Mouse (Mus musculus) ES-Bruce4 (cell line): ENCODE measurements around the gene Wars2. TPM values are rescaled to one million over a fixed set of nuclear protein-coding genes. Genes with fewer than 3 reads are reported as not detected.

Experiments used
- H3K27ac ChIP-seq: 2 replicates; pipeline ENCODE4 v1.5.1; 2012; ENCODE audit warnings: low read length, inconsistent platforms; ENCODE audit not compliant: insufficient read depth
- H3K27me3 ChIP-seq: 2 replicates; pipeline ENCODE4 v1.6.1; 2012; ENCODE audit warnings: mild to moderate bottlenecking, low read length, inconsistent platforms; ENCODE audit not compliant: control insufficient read depth, poor library complexity, insufficient read depth, severe bottlenecking
- H3K36me3 ChIP-seq: 2 replicates; pipeline ENCODE4 v1.6.1; 2012; ENCODE audit warnings: inconsistent platforms, mild to moderate bottlenecking, low read length, moderate library complexity; ENCODE audit not compliant: control insufficient read depth, poor library complexity, insufficient read depth, severe bottlenecking
- H3K4me1 ChIP-seq: one replicate; pipeline ENCODE4 v1.8.1; 2011; ENCODE audit warnings: low read length; ENCODE audit not compliant: control insufficient read depth, insufficient read depth
- H3K4me3 ChIP-seq: 2 replicates; pipeline ENCODE4 v1.5.1; 2011; ENCODE audit warnings: low read depth, mild to moderate bottlenecking, low read length
- H3K9ac ChIP-seq: 2 replicates; pipeline ENCODE4 v1.6.1; 2012; ENCODE audit warnings: low read depth, mild to moderate bottlenecking, inconsistent platforms; ENCODE audit not compliant: poor library complexity, severe bottlenecking
- H3K9me3 ChIP-seq: replicated peaks from 2 replicates; pipeline ENCODE4 v1.6.1; 2012; ENCODE audit warnings: mild to moderate bottlenecking, low read length, inconsistent platforms; ENCODE audit not compliant: control insufficient read depth, poor library complexity, insufficient read depth, severe bottlenecking
- CTCF ChIP-seq: IDR thresholded peaks from one replicate; pipeline ENCODE4 v1.8.1; 2011; ENCODE audit warnings: low read depth, low read length
- EP300 ChIP-seq: IDR thresholded peaks from 2 replicates; pipeline ENCODE4 v1.6.1; 2011; ENCODE audit warnings: low read depth, low read length; ENCODE audit not compliant: insufficient read depth
- POLR2A ChIP-seq: IDR thresholded peaks from one replicate; pipeline ENCODE4 v1.8.1; 2011; ENCODE audit warnings: low read length; ENCODE audit not compliant: insufficient read depth
- polyA plus RNA-seq: library from polyadenylated mRNA; stranded (reverse); fragments of >200 nt; gene quantifications from 2 replicates; pipeline ENCODE4 v1.2.4, GENCODE M21; 2011; ENCODE audit warnings: low read depth; ENCODE audit not compliant: missing spikeins, insufficient read depth, insufficient read length

Wars2 gene
- polyA plus RNA-seq, 1 experiment: 4.4 TPM

- Histone ChIP-seq H3K9me3 (no peaks in the 10 kb centered on the region), H3K27ac (no peak overlapping the region), H3K4me3 (no peak overlapping the region), H3K9ac (no peak overlapping the region), H3K27me3 (peaks cover 2% of the 10 kb centered on the region; the same call in 1 of the 2 replicates), H3K4me1 (no peaks in the 10 kb centered on the region), H3K36me3 (no peaks in the 10 kb centered on the region)
- TF ChIP-seq POLR2A: no peak
- TF ChIP-seq EP300: no peak
- no peak for TF ChIP-seq CTCF
These were observed 121.1 kb downstream of the Wars2 start for GRCm38 (mm10) chr3:99261986-99262385.

- peaks cover 3% of the 10 kb centered on the region; the same call in 1 of the 2 replicates for H3K27me3 ChIP-seq
- no peaks in the 10 kb centered on the region for H3K9me3 ChIP-seq
- H3K27ac ChIP-seq: no peak overlapping the region
- no peak overlapping the region for H3K4me3 ChIP-seq
- H3K4me1 ChIP-seq: no peaks in the 10 kb centered on the region
- no peak overlapping the region for H3K9ac ChIP-seq
- no peaks in the 10 kb centered on the region for H3K36me3 ChIP-seq
- TF ChIP-seq POLR2A (no peak), CTCF (no peak), EP300 (no peak)
These were observed 122.6 kb downstream of the Wars2 start for GRCm38 (mm10) chr3:99263471-99263903.

- H3K36me3 ChIP-seq: no peaks in the 10 kb centered on the region
- no peaks in the 10 kb centered on the region for H3K4me1 ChIP-seq
- no peak overlapping the region for H3K27ac ChIP-seq
These were observed 123.8 kb downstream of the Wars2 start for GRCm38 (mm10) chr3:99264695-99265094.

GRCm38 (mm10) chr3:99266752-99267303 lies 126.0 kb downstream of the Wars2 start:
- Histone ChIP-seq H3K4me1 (no peaks in the 10 kb centered on the region), H3K9me3 (no peaks in the 10 kb centered on the region), H3K36me3 (no peaks in the 10 kb centered on the region), H3K27me3 (peaks cover 1% of the 10 kb centered on the region; the same call in 1 of the 2 replicates), H3K27ac (no peak overlapping the region), H3K4me3 (no peak overlapping the region), H3K9ac (no peak overlapping the region)
- no peak for TF ChIP-seq CTCF
- no peak for TF ChIP-seq POLR2A
- TF ChIP-seq EP300: no peak

More at GRCm38 (mm10) chr3:99264695-99265094, 123.8 kb downstream of the Wars2 start:
- H3K9ac ChIP-seq: no peak overlapping the region
- H3K4me3 ChIP-seq: no peak overlapping the region
- no peak for TF ChIP-seq CTCF
- peaks cover 4% of the 10 kb centered on the region; the same call in 1 of the 2 replicates for H3K27me3 ChIP-seq
- no peaks in the 10 kb centered on the region for H3K9me3 ChIP-seq

GRCm38 (mm10) chr3:99277973-99278580 lies 137.2 kb downstream of the Wars2 start:
- Histone ChIP-seq H3K4me1 (no peaks in the 10 kb centered on the region), H3K4me3 (no peak overlapping the region), H3K27ac (no peak overlapping the region), H3K36me3 (no peaks in the 10 kb centered on the region), H3K9ac (no peak overlapping the region), H3K9me3 (no peaks in the 10 kb centered on the region), H3K27me3 (no peaks in the 10 kb centered on the region)
- TF ChIP-seq EP300 (no peak), CTCF (no peak), POLR2A (no peak)

- no peaks in the 10 kb centered on the region for H3K36me3 ChIP-seq
- no peak overlapping the region for H3K27ac ChIP-seq
- no peak overlapping the region for H3K9ac ChIP-seq
- H3K4me3 ChIP-seq: no peak overlapping the region
- TF ChIP-seq POLR2A: no peak
- TF ChIP-seq EP300: no peak
- no peak for TF ChIP-seq CTCF
- no peaks in the 10 kb centered on the region for H3K4me1 ChIP-seq
- no peaks in the 10 kb centered on the region for H3K27me3 ChIP-seq
- no peaks in the 10 kb centered on the region for H3K9me3 ChIP-seq
These were observed 138.8 kb downstream of the Wars2 start for GRCm38 (mm10) chr3:99279718-99280117.
